Mouse (Mus musculus): ENCODE results near the gene Itgav. TPM values are rescaled to one million over a fixed set of nuclear protein-coding genes. Genes with fewer than 3 reads are reported as not detected.

The Itgav gene
- polyA plus RNA-seq, 1 experiment from 2014 or later: 36.7 TPM

DNA sequence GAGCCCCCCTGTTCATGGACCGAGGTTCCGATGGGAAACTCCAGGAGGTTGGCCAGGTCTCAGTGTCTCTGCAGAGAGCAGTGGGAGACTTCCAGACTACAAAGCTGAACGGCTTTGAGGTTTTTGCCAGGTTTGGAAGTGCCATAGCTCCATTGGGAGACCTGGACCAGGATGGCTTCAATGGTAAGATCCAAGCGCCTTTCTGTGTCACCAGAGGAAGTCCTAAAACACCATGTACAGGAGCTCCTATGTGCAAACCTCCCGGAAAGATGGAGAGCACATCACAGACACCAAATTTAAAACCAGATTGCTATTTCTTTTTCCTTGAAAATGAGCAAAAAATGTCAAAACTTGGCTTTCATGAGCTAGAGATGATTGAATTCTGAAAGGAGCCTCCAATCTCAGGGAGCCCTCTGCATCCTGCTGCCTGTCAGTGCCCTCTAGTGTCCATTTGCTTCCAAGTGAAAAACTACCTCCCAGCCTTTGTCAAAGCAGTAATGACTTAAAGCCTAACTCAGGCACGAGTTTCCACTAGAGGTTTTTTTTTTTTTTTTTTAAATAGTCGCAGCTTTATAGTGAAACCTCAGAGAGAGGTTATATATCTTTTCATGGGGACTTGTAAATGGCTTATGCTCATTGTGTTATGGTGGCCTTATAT is 47.1 kb downstream of the Itgav start:
- H3K4me1 ChIP-seq (replicated peaks; ENCODE audit: control insufficient read depth, insufficient read depth, low read length): no peaks in the 10 kb centered on the region
- no peak overlapping the region for H3K9ac ChIP-seq
- H3K4me3 ChIP-seq (replicated peaks; ENCODE audit: low read length): no peak overlapping the region
- H3K4me2 ChIP-seq (replicated peaks): no peak overlapping the region
- no peaks in the 10 kb centered on the region for H3K9me3 ChIP-seq (ENCODE audit: control insufficient read depth, low read length)
- WGBS: 60% methylated on average over 7 of the region's 7 CpGs
- DNase-seq (ENCODE audit: low spot score) (peak; percentile 74), ATAC-seq (ENCODE audit: low FRiP score) (no peak)
- no peaks in the 10 kb centered on the region for H3K27me3 ChIP-seq (ENCODE audit: control insufficient read depth, insufficient read depth, low read length)
- no peak overlapping the region for H3K27ac ChIP-seq
- H3K36me3 ChIP-seq (replicated peaks; ENCODE audit: control insufficient read depth, insufficient read depth): no peaks in the 10 kb centered on the region

DNA sequence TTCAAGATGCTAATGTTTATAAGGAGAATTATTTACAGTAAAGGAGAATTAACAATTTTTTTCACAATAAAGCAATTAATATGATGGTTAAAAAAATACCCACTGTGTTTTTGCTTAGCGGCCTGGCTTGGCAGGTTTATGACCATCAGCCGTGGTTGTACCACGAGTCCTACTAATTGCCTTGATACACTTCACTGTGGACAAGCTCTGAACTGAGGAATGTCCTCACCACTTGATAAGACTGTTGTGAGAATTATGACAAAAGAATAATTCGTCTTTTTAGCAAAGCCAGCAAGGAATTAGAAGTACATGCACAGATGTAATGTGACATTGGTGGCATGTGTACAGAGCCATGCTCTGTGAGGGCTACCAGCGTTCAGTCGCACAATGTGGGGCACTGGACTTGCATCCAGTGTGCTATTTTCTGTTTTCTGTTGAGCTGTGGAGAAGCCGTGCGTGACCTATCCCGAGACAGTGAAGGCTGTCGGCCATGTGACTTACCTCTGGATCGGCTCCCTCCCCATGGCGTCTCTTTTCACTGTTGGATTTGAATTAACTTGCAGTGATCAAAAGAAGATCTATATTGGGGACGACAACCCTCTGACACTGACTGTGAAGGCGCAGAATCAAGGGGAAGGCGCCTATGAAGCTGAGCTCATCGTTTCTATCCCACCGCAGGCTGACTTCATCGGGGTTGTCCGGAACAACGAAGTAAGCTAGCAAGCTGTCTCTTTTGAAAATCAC is 67.3 kb downstream of the Itgav start:
- Histone ChIP-seq H3K4me3 (replicated peaks; ENCODE audit: low read length) (peak overlapping the region; percentile 12), H3K27me3 (ENCODE audit: control insufficient read depth, insufficient read depth, low read length) (no peaks in the 10 kb centered on the region), H3K36me3 (replicated peaks; ENCODE audit: control insufficient read depth, insufficient read depth) (peaks cover 4% of the 10 kb centered on the region; the same call in 1 of the 2 replicates), H3K27ac (peak overlapping the region; percentile 32; the same call in 1 of the 2 replicates), H3K9ac (no peak overlapping the region), H3K4me2 (replicated peaks) (peak overlapping the region; percentile 40), H3K9me3 (ENCODE audit: control insufficient read depth, low read length) (no peaks in the 10 kb centered on the region), H3K4me1 (replicated peaks; ENCODE audit: control insufficient read depth, insufficient read depth, low read length) (no peaks in the 10 kb centered on the region)
- DNase-seq (ENCODE audit: low spot score) (no peak), ATAC-seq (ENCODE audit: low FRiP score) (peak; percentile 77)
- WGBS: 63% methylated on average over 20 of the region's 20 CpGs

DNA sequence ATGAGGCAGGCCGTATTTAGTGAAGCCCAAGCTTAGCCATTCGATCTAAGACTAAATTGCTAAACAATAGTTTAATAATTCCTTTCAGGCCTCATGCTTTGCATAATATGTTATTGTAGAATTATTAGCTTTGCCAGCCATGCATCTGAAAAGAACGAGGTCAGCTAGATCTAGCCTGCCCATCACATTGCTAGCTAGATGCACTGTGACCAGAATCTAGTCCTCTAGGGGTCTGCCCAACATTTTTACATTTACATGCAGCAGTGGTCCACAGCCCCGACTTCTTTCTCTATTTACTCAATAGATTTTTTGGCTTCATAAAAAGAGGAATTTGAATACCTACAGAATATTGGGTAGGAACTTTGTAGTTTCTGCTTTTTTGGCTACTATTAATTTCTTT is 67.9 kb downstream of the Itgav start:
- ATAC-seq (ENCODE audit: low FRiP score): no peak
- H3K9ac ChIP-seq: no peak overlapping the region
- WGBS: 62% methylated on average over 4 of the region's 4 CpGs

DNA sequence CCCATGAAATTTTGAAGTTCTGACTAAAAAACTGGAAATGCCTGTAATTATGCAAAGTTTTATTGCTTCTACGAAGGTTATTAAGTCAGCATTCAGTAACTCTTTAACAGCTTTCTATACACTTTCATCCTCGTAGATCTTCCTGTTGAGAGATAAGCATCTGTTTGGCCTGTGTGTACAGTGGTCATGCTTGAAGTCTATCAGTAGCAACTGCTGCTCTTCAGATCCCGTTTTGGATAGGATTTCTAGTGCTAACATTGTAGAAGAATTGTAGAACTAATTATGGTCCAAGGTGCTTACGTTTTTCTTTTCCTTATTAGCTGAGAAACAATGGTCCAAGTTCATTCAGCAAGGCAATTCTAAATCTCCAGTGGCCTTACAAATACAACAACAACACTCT is 71.6 kb downstream of the Itgav start:
- Histone ChIP-seq H3K27ac (no peak overlapping the region), H3K36me3 (replicated peaks; ENCODE audit: control insufficient read depth, insufficient read depth) (peaks cover 4% of the 10 kb centered on the region; the same call in 1 of the 2 replicates), H3K4me3 (replicated peaks; ENCODE audit: low read length) (no peak overlapping the region), H3K9me3 (ENCODE audit: control insufficient read depth, low read length) (no peaks in the 10 kb centered on the region), H3K9ac (no peak overlapping the region), H3K4me1 (replicated peaks; ENCODE audit: control insufficient read depth, insufficient read depth, low read length) (no peaks in the 10 kb centered on the region), H3K27me3 (ENCODE audit: control insufficient read depth, insufficient read depth, low read length) (no peaks in the 10 kb centered on the region), H3K4me2 (replicated peaks) (no peak overlapping the region)
- WGBS: 93% methylated on average over 4 of the region's 4 CpGs
- no peak for DNase-seq (ENCODE audit: low spot score)
- no peak for ATAC-seq (ENCODE audit: low FRiP score)

More for the DNA sequence above, 67.9 kb downstream of the Itgav start:
- peak overlapping the region; percentile 40 for H3K4me2 ChIP-seq (replicated peaks)
- H3K9me3 ChIP-seq (ENCODE audit: control insufficient read depth, low read length): no peaks in the 10 kb centered on the region
- H3K4me3 ChIP-seq (replicated peaks; ENCODE audit: low read length): peak overlapping the region; percentile 12
- peaks cover 4% of the 10 kb centered on the region; the same call in 1 of the 2 replicates for H3K36me3 ChIP-seq (replicated peaks; ENCODE audit: control insufficient read depth, insufficient read depth)
- DNase-seq (ENCODE audit: low spot score): no peak
- H3K27me3 ChIP-seq (ENCODE audit: control insufficient read depth, insufficient read depth, low read length): no peaks in the 10 kb centered on the region
- H3K4me1 ChIP-seq (replicated peaks; ENCODE audit: control insufficient read depth, insufficient read depth, low read length): no peaks in the 10 kb centered on the region
- no peak overlapping the region for H3K27ac ChIP-seq

DNA sequence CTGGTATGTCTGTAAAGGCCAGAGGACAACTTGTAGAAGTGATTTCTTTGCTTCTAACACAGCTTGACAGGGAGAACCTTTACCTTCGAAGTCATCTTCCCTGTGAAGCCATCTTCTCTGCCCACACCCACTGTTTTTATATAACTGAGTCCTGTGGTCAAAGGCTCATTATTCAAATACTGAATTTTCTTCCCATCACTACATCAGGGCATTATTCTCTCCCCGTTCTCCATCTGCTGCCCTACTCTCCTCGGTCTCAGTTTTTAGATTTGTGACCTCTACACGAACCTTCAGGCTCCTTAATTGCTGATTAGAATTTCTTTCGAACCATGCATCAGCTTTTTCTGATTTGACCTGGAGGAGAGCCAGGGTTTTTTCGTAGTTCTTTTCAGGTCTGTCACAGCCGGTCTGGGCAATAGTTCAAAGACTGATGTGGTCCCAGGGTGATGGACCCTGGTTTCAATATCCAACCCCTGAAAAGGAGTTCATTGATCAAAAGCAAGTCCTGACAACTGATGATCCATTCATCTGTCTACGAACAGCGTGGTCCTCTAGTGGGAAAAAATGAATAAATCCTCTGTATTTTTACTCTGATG is 73.8 kb downstream of the Itgav start:
- WGBS: 51% methylated on average over 9 of the region's 9 CpGs
- Histone ChIP-seq H3K4me3 (replicated peaks; ENCODE audit: low read length) (no peak overlapping the region), H3K4me2 (replicated peaks) (no peak overlapping the region), H3K36me3 (replicated peaks; ENCODE audit: control insufficient read depth, insufficient read depth) (0 out of 2 replicates have a peak, but pooled peaks cover 8% of the 10 kb centered on the region), H3K9ac (no peak overlapping the region), H3K4me1 (replicated peaks; ENCODE audit: control insufficient read depth, insufficient read depth, low read length) (no peaks in the 10 kb centered on the region), H3K27ac (no peak overlapping the region), H3K9me3 (ENCODE audit: control insufficient read depth, low read length) (no peaks in the 10 kb centered on the region), H3K27me3 (ENCODE audit: control insufficient read depth, insufficient read depth, low read length) (no peaks in the 10 kb centered on the region)
- no peak for DNase-seq (ENCODE audit: low spot score)
- ATAC-seq (ENCODE audit: low FRiP score): no peak

DNA sequence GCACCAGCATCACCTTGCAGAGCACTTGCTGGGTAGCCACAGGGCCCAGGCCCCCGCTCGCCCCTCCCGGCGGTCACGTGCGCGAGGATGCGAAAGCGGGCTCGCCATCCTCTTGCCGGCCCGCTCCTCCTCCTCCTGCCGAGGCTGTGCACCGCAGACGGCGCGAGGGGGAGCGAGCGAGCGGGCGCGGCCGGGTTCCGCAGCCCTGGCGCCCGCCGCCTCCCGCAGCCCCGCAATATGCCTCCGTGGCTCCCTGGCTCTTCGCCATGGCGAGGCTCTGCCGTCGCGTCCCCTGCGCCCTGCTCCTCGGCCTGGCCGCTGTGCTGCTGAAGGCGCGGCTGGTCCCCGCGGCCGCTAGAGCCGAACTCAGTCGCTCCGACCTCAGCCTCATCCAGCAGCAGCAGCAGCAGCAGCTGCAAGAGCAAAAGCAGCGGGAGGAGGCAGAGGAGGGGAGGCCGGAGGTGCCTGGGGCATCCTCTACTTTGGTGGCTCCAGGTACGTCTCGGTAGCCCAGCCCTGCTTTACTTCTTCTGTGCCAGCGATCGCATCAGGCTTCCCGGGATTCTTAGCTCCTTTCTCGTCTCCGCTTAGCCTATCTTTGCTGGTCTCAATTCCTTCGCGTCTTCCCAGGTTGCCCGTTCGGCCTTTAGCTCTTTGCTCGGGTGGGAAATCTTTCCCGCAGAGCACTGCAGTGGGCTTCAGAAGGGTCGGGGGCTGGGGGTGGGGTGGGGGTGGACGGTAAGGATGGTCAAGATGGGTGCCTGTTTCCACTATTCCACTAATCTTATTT is 88.5 kb downstream of the Itgav start, which contains the start of gene Fam171b:
Gene Fam171b, plus strand, starts transcription at position 154 of the 790 bp plus-strand sequence.
- peak; percentile 82 for DNase-seq (ENCODE audit: low spot score)
- Histone ChIP-seq H3K36me3 (replicated peaks; ENCODE audit: control insufficient read depth, insufficient read depth) (no peaks in the 10 kb centered on the region), H3K27ac (peak within 1 kb of the TSS; percentile 99), H3K27me3 (ENCODE audit: control insufficient read depth, insufficient read depth, low read length) (no peaks in the 10 kb centered on the region), H3K9me3 (ENCODE audit: control insufficient read depth, low read length) (no peaks in the 10 kb centered on the region), H3K4me3 (replicated peaks; ENCODE audit: low read length) (peak within 1 kb of the TSS; percentile 92), H3K4me1 (replicated peaks; ENCODE audit: control insufficient read depth, insufficient read depth, low read length) (peaks cover 23% of the 10 kb centered on the region), H3K9ac (peak within 1 kb of the TSS; percentile 98), H3K4me2 (replicated peaks) (peak within 1 kb of the TSS; percentile 62)
- ATAC-seq (ENCODE audit: low FRiP score): peak; percentile 96
- under 1% methylated on average over 63 of the region's 63 CpGs for WGBS

DNA sequence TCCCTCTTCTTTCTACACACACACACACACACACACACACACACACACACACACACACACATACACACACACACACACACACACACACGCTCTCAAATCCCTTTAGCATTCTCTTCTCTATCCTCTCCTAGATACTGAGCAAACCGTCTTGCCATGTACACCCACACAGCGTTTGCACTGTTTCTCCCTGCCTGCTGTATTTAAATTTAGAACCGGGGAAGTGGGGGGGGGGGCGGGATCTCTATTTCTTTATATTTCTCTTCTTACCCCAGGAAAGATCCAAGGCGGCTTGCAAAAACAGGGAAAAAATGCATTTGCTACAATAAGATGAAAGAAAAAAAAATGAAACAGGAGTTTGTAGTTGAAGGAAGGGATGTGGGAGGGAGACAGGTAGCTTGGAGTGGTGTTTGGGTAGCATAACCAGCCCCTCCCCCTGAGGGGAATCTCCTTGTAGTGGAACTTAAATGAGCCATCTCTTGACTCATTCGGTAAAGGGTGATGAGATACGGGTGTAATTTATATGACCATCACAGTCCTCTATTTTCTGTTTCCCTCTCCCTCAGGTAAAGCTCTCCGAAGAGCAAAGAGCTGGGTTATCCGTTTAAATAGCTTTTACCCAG is 89.2 kb downstream of the Itgav start:
- H3K4me3 ChIP-seq (replicated peaks; ENCODE audit: low read length): peak overlapping the region; percentile 92
- H3K27ac ChIP-seq: peak overlapping the region; percentile 99
- ATAC-seq (ENCODE audit: low FRiP score): peak; percentile 27; the same call in 1 of the 2 replicates
- 11% methylated on average over 10 of the region's 10 CpGs for WGBS
- H3K4me1 ChIP-seq (replicated peaks; ENCODE audit: control insufficient read depth, insufficient read depth, low read length): peaks cover 23% of the 10 kb centered on the region
- no peaks in the 10 kb centered on the region for H3K36me3 ChIP-seq (replicated peaks; ENCODE audit: control insufficient read depth, insufficient read depth)
- no peaks in the 10 kb centered on the region for H3K9me3 ChIP-seq (ENCODE audit: control insufficient read depth, low read length)
- H3K9ac ChIP-seq: peak overlapping the region; percentile 98
- DNase-seq (ENCODE audit: low spot score): no peak
- no peaks in the 10 kb centered on the region for H3K27me3 ChIP-seq (ENCODE audit: control insufficient read depth, insufficient read depth, low read length)
- peak overlapping the region; percentile 62 for H3K4me2 ChIP-seq (replicated peaks)

DNA sequence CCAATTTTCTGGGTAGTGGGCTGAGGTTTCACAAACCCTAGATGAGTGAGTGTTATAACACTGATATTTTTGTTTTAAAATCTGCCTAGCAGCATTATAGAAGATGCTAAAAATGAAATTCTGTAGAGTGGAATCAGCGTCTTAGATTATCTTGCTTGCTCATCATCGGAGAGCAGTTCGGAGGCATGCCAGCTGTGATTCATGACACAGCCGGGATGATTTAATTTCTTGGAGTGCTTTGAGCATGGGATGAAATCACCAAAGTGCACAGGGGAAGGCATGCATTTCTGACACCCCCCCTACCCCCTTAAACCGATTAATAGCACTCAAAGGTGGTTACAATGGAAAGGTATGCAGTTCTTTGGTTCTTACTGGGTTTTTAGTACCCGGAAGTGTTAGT is 89.8 kb downstream of the Itgav start:
- Histone ChIP-seq H3K4me2 (replicated peaks) (peak overlapping the region; percentile 62), H3K27ac (peak overlapping the region; percentile 99), H3K4me3 (replicated peaks; ENCODE audit: low read length) (peak overlapping the region; percentile 92), H3K4me1 (replicated peaks; ENCODE audit: control insufficient read depth, insufficient read depth, low read length) (peaks cover 23% of the 10 kb centered on the region), H3K9me3 (ENCODE audit: control insufficient read depth, low read length) (no peaks in the 10 kb centered on the region), H3K9ac (peak overlapping the region; percentile 98), H3K36me3 (replicated peaks; ENCODE audit: control insufficient read depth, insufficient read depth) (no peaks in the 10 kb centered on the region), H3K27me3 (ENCODE audit: control insufficient read depth, insufficient read depth, low read length) (no peaks in the 10 kb centered on the region)
- 28% methylated on average over 6 of the region's 6 CpGs for WGBS
- DNase-seq (ENCODE audit: low spot score) (no peak), ATAC-seq (ENCODE audit: low FRiP score) (no peak)
